Mouse (Mus musculus): ENCODE data around the gene Ccdc188. TPM values are rescaled to one million over a fixed set of nuclear protein-coding genes. Genes with fewer than 3 reads are reported as not detected.

Gene Ccdc188
- total and polyA plus RNA-seq, 3 experiments = not detected

GRCm38 (mm10) chr16:18210701-18211416 is 6.8 kb upstream of the Ccdc188 start:
- ATAC-seq (ENCODE audit: extremely low read depth, insufficient number of reproducible peaks, low FRiP score, poor library complexity, severe bottlenecking) (no peak), DNase-seq (ENCODE audit: low spot score) (peak; percentile 31)
- H3K36me3 ChIP-seq (replicated peaks) = no peaks in the 10 kb centered on the region
- H3K4me3 ChIP-seq (ENCODE audit: low read depth, low read length) = no peak overlapping the region
- TF ChIP-seq CTCF (IDR thresholded peaks at IDR 0.05; ENCODE audit: low read depth, low read length) (peak; percentile 91), GATA2 (IDR thresholded peaks at IDR 0.05; ENCODE audit: borderline replicate concordance, low read depth, low read length) (no peak)
- H3K9me3 ChIP-seq (replicated peaks) = no peaks in the 10 kb centered on the region
- H3K27me3 ChIP-seq (ENCODE audit: insufficient read depth, low read length) = peaks cover 49% of the 10 kb centered on the region
- H3K4me1 ChIP-seq (ENCODE audit: insufficient read depth, low read depth, low read length) = peaks cover 6% of the 10 kb centered on the region

DNA sequence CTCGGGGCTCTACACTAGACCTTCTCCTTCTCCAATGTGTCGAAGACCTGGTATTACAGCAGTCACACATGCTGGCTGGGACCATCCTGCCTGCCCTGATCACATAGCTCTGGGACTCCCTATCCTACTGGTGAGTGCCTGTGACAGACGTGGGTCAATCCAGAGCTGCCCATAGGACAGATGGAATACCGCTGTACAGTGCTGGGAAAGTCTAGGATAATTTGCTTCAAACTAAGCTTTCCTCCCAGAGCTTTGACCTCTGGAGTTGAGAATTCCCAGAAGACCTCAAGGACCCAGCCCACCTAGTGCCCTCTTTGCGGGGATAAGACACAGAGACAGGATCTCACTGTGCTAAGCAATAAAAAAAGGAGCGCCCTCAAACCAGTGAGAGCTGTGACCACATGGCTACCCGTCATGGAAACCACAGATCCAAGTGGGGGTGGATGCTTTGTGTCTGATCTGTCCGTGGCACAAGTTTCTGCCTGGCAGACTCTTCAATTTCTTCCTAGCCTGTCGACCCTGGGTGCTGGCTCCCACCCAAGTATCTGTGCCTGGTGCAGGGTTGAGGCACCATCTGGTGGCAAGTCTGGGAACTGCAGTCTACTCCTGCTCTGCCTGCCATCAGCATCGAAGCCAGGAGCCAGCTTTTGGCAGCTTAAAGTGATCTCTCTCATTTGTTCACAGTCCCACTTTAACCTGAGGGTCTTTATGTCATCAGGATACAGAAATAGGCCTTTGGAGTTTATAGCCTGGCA is 6.1 kb upstream of the Ccdc188 start:
- ATAC-seq (ENCODE audit: extremely low read depth, insufficient number of reproducible peaks, low FRiP score, poor library complexity, severe bottlenecking) (no peak), DNase-seq (ENCODE audit: low spot score) (peak; percentile 65)
- Histone ChIP-seq H3K27me3 (ENCODE audit: insufficient read depth, low read length) (peaks cover 50% of the 10 kb centered on the region), H3K4me3 (ENCODE audit: low read depth, low read length) (no peak overlapping the region), H3K4me1 (ENCODE audit: insufficient read depth, low read depth, low read length) (peaks cover 6% of the 10 kb centered on the region), H3K9me3 (replicated peaks) (no peaks in the 10 kb centered on the region), H3K36me3 (replicated peaks) (no peaks in the 10 kb centered on the region)
- TF ChIP-seq GATA1 (IDR thresholded peaks at IDR 0.05; ENCODE audit: borderline replicate concordance, low read length) = no peak
- TF ChIP-seq CTCF (IDR thresholded peaks at IDR 0.05; ENCODE audit: low read depth, low read length) = peak; percentile 95

DNA sequence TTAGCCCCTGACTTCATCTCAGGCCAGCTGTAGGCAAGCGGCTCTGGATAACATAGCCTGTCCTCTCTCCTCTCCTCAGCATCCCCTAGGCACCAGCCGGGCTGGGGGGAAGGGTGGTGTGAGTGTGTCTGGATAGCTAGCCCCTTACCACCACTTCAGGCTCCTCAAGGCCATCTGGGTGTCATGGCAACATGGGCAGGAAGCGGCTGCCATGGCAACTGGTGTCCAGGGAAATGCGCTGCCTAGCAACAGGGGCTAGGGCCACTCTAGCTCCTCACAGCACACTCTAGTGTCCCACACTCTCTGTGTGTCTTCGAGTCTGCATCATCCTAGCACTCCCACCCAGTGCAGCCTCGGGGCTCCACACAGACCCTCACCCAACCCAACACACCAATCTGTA is 4.0 kb upstream of the Ccdc188 start:
- no peak for ATAC-seq (ENCODE audit: extremely low read depth, insufficient number of reproducible peaks, low FRiP score, poor library complexity, severe bottlenecking)

DNA sequence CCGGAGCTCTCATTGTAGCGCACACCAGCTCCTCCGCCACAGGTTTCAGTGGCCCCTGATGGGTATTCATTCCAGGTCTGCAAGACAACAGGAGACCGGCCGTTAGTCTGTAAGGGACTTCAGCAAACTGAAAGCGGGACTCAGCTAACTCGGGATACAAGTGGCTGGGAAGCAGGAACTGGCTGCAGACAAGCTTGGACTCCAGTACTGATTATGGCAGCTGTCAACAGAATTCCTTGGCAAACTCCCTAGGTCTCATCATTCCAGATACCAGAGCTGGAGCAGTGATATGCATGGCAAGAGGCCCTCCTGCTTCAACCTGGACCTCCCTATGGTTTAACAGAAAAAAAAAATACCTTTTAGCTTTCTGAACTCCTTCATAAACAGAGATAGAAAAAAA is 2.8 kb upstream of the Ccdc188 start:
- ATAC-seq (ENCODE audit: extremely low read depth, insufficient number of reproducible peaks, low FRiP score, poor library complexity, severe bottlenecking) = no peak
- no peak for DNase-seq (ENCODE audit: low spot score)
- no peak overlapping the region for H3K4me3 ChIP-seq (ENCODE audit: low read depth, low read length)
- TF ChIP-seq CTCF (IDR thresholded peaks at IDR 0.05; ENCODE audit: low read depth, low read length) (no peak), POLR2AphosphoS5 (IDR thresholded peaks at IDR 0.05; ENCODE audit: insufficient replicate concordance, low read depth, low read length) (no peak), GATA2 (IDR thresholded peaks at IDR 0.05; ENCODE audit: borderline replicate concordance, low read depth, low read length) (no peak), GATA1 (IDR thresholded peaks at IDR 0.05; ENCODE audit: borderline replicate concordance, low read length) (no peak), TAL1 (conservative IDR thresholded peaks at IDR 0.05; ENCODE audit: low read depth, low read length) (no peak)
- H3K4me1 ChIP-seq (ENCODE audit: insufficient read depth, low read depth, low read length) = peaks cover 6% of the 10 kb centered on the region
- H3K27me3 ChIP-seq (ENCODE audit: insufficient read depth, low read length) = peaks cover 58% of the 10 kb centered on the region
- no peaks in the 10 kb centered on the region for H3K9me3 ChIP-seq (replicated peaks)
- H3K36me3 ChIP-seq (replicated peaks) = no peaks in the 10 kb centered on the region

More for the DNA sequence above, 4.0 kb upstream of the Ccdc188 start:
- TF ChIP-seq CTCF (IDR thresholded peaks at IDR 0.05; ENCODE audit: low read depth, low read length) (no peak), GATA1 (IDR thresholded peaks at IDR 0.05; ENCODE audit: borderline replicate concordance, low read length) (no peak), POLR2AphosphoS5 (IDR thresholded peaks at IDR 0.05; ENCODE audit: insufficient replicate concordance, low read depth, low read length) (no peak), GATA2 (IDR thresholded peaks at IDR 0.05; ENCODE audit: borderline replicate concordance, low read depth, low read length) (no peak), TAL1 (conservative IDR thresholded peaks at IDR 0.05; ENCODE audit: low read depth, low read length) (no peak)
- H3K9me3 ChIP-seq (replicated peaks) = no peaks in the 10 kb centered on the region
- H3K4me3 ChIP-seq (ENCODE audit: low read depth, low read length) = no peak overlapping the region
- no peak for DNase-seq (ENCODE audit: low spot score)
- peaks cover 51% of the 10 kb centered on the region for H3K27me3 ChIP-seq (ENCODE audit: insufficient read depth, low read length)
- peaks cover 6% of the 10 kb centered on the region for H3K4me1 ChIP-seq (ENCODE audit: insufficient read depth, low read depth, low read length)
- H3K36me3 ChIP-seq (replicated peaks) = no peaks in the 10 kb centered on the region

GRCm38 (mm10) chr16:18218580-18218996 is 909 bp downstream of the Ccdc188 start:
- Histone ChIP-seq H3K27me3 (ENCODE audit: insufficient read depth, low read length) (peaks cover 65% of the 10 kb centered on the region), H3K36me3 (replicated peaks) (no peaks in the 10 kb centered on the region), H3K4me1 (ENCODE audit: insufficient read depth, low read depth, low read length) (peaks cover 2% of the 10 kb centered on the region; the same call in 1 of the 2 replicates), H3K9me3 (replicated peaks) (no peaks in the 10 kb centered on the region), H3K4me3 (ENCODE audit: low read depth, low read length) (no peak overlapping the region)
- DNase-seq (ENCODE audit: low spot score) (no peak), ATAC-seq (ENCODE audit: extremely low read depth, insufficient number of reproducible peaks, low FRiP score, poor library complexity, severe bottlenecking) (no peak)
- TF ChIP-seq CTCF (IDR thresholded peaks at IDR 0.05; ENCODE audit: low read depth, low read length) (no peak), GATA1 (IDR thresholded peaks at IDR 0.05; ENCODE audit: borderline replicate concordance, low read length) (no peak), POLR2AphosphoS5 (IDR thresholded peaks at IDR 0.05; ENCODE audit: insufficient replicate concordance, low read depth, low read length) (no peak), TAL1 (conservative IDR thresholded peaks at IDR 0.05; ENCODE audit: low read depth, low read length) (no peak), GATA2 (IDR thresholded peaks at IDR 0.05; ENCODE audit: borderline replicate concordance, low read depth, low read length) (no peak)

- no peak overlapping the region for H3K4me3 ChIP-seq (ENCODE audit: low read depth, low read length)
- DNase-seq (ENCODE audit: low spot score) (no peak), ATAC-seq (ENCODE audit: extremely low read depth, insufficient number of reproducible peaks, low FRiP score, poor library complexity, severe bottlenecking) (no peak)
- no peaks in the 10 kb centered on the region for H3K9me3 ChIP-seq (replicated peaks)
- peaks cover 2% of the 10 kb centered on the region; the same call in 1 of the 2 replicates for H3K4me1 ChIP-seq (ENCODE audit: insufficient read depth, low read depth, low read length)
- H3K27me3 ChIP-seq (ENCODE audit: insufficient read depth, low read length) = peaks cover 63% of the 10 kb centered on the region
- TF ChIP-seq GATA2 (IDR thresholded peaks at IDR 0.05; ENCODE audit: borderline replicate concordance, low read depth, low read length) (no peak), GATA1 (IDR thresholded peaks at IDR 0.05; ENCODE audit: borderline replicate concordance, low read length) (no peak)
- no peaks in the 10 kb centered on the region for H3K36me3 ChIP-seq (replicated peaks)
These were observed 2.3 kb downstream of the Ccdc188 start for GRCm38 (mm10) chr16:18220001-18220400.
